Mouse (Mus musculus) liver, adult 10 weeks (tissue): ENCODE results near the gene Dnm1l. TPM values are rescaled to one million over a fixed set of nuclear protein-coding genes. Genes with fewer than 3 reads are reported as not detected.

Source experiments
- polyA plus RNA-seq: library from polyadenylated mRNA; stranded (reverse); fragments of 350-450 nt; fragmentation: Illumina TruSeq; extraction: RNeasy Lipid Tissue Mini Kit (QIAGEN cat#74804); gene quantifications from one replicate; pipeline ENCODE4 v1.2.3, GENCODE M21; 2014; ENCODE audit warnings: low read depth, low replicate concordance

Gene Dnm1l
- polyA plus RNA-seq = 79.5 TPM

DNA sequence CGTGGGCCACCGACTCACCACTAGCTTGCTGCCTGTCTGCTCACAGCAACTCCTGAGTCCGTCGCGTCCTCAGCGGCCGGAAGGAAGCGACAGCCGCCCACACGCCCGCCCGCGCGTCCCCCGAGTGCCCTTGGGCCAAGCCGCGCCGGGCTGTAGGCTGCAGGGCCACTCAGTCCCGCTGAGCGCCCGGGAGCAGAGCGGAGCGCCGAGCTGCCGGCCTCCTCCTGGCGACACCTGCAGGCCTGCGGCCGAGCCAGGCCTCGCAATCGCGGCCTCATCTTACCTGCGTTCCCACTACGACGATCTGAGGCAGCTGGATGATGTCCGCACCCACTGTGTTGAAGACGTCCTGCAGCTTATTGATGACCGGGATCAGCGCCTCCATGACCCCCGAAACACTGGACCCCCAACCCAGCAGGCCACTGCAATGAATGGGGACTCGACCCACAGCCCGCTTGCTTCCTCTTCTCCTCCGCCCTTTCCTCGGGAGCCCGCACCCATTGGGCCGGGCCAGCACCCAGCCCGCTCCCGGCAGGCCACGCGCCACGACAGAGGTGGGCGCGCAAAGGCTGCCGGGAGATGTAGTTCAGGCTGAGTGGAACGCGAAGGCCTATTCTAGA, at the start of gene Dnm1l:
Gene Dnm1l, minus strand, starts transcription at position 479 of the 620 bp plus-strand sequence.

DNA sequence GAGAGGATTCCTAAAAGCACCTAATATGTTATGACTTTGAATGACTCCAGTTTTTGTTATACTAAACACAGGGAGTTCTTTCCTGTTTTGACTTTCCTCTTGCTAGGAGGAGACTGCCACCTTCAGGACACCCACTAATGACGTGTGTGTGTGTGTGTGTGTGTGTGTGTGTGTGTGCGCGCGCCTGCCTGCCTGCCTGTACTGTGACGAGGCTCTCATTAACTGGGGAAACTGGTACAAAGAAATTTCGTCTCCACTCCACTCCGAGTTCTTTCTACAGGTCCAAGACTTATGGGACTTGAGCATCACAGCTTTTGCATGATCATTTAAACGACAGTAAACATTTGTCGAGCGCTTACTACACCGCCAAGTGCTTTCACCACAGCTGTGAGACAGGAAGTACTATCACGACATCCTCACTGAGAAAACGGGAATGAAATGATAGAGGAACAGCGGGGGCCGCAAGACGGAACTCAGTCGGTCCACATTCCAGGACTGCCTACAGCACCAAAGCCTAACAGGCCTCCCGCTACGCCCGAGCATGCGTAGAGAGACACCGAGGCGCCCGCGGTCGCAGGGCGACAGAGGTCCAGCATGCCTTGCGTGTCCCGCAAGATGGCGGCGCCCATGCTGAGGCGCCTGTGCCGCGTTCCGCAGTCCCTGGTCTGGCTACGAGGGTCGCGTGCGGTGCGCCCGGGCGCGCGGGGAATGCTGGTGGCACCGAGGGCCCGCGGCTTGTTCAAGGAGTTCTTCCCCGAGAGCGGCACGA, 56.2 kb downstream of the Dnm1l start, which contains the start of gene Yars2:
Gene Yars2, plus strand, starts transcription at position 597 of the 769 bp plus-strand sequence.

Other genes starting within 250 kb of the Dnm1l start
- 31.9 TPM for gene Pkp2, start 145.6 kb downstream of the Dnm1l start, polyA plus RNA-seq
- 31.1 TPM for gene Yars2, start 56.0 kb downstream of the Dnm1l start, polyA plus RNA-seq
- 14.2 TPM for gene Fgd4, start 241.6 kb upstream of the Dnm1l start, polyA plus RNA-seq